Mouse (Mus musculus) liver, postnatal 0 days (tissue): Measurements from ENCODE around the gene Slc38a9.

Experiments
- CTCF ChIP-seq: sonication (generic); IDR thresholded peaks from 2 replicates; pipeline ENCODE4 v1.5.1; 2016; ENCODE audit warnings: antibody characterized with exemption, low read depth
- EP300 ChIP-seq: IDR thresholded peaks from 2 replicates; pipeline ENCODE4 v1.6.1; 2016; ENCODE audit warnings: antibody characterized with exemption, low read depth, mild to moderate bottlenecking

- no peak for TF ChIP-seq EP300
- TF ChIP-seq CTCF, result no peak
Observed at GRCm38 (mm10) chr13:112754871-112755270, 94.3 kb downstream of the Slc38a9 start.
